8 mouse cellular contexts compared by ENCODE assay signal in genomic region chr17:73072286-73072685, GRCm38 (mm10). TPM values are rescaled to one million over a fixed set of nuclear protein-coding genes. Genes with fewer than 3 reads are reported as not detected.
A peak's percentile ranks its signal among the peaks of the same experiment; 100 is the strongest.
DNase-seq lines count a peak whose midpoint lies in the region; ATAC-seq and TF ChIP-seq lines count a peak whose summit lies in the region.

No protein-coding gene starts in this region.

- WGBS in intestine, postnatal 0 days = 61% methylated on average over 8 of the region's 8 CpGs
- 31% methylated on average over 8 of the region's 8 CpGs for WGBS in lung, embryonic 16.5 days
- WGBS in hindbrain, postnatal 0 days = 66% methylated on average over 8 of the region's 8 CpGs
- WGBS in cerebellum, adult 2 months = 77% methylated on average over 8 of the region's 8 CpGs

- peak; percentile 43; the same call in 1 of the 2 replicates for ATAC-seq in intestine, postnatal 0 days
- peak; percentile 94 for ATAC-seq in lung, embryonic 16.5 days (ENCODE audit: low read depth)
- no peak for ATAC-seq in hindbrain, postnatal 0 days

- peak overlapping the region; percentile 11; the same call in 1 of the 2 replicates for H3K27ac ChIP-seq in intestine, postnatal 0 days (ENCODE audit: low read depth, low read length)
- peak overlapping the region; percentile 94 for H3K27ac ChIP-seq in lung, embryonic 16.5 days (ENCODE audit: low read length)
- no peak overlapping the region for H3K27ac ChIP-seq in hindbrain, postnatal 0 days
- H3K27ac ChIP-seq in cerebellum, adult 2 months (ENCODE audit: insufficient read depth, low read length) = no peak overlapping the region

- no peaks in the 10 kb centered on the region for H3K9me3 ChIP-seq in intestine, postnatal 0 days (ENCODE audit: control insufficient read depth)
- no peaks in the 10 kb centered on the region for H3K9me3 ChIP-seq in lung, embryonic 16.5 days (ENCODE audit: control insufficient read depth, low read length)
- H3K9me3 ChIP-seq in hindbrain, postnatal 0 days (ENCODE audit: low read length) = no peaks in the 10 kb centered on the region

- H3K4me3 ChIP-seq in intestine, postnatal 0 days (ENCODE audit: low read depth, low read length) = no peak overlapping the region
- H3K4me3 ChIP-seq in lung, embryonic 16.5 days (ENCODE audit: low read length) = no peak overlapping the region
- H3K4me3 ChIP-seq in hindbrain, postnatal 0 days (ENCODE audit: low read length) = no peak overlapping the region
- H3K4me3 ChIP-seq in cerebellum, adult 2 months (replicated peaks; ENCODE audit: insufficient read depth, low read depth, low read length) = no peak overlapping the region

- H3K4me1 ChIP-seq in intestine, postnatal 0 days (replicated peaks; ENCODE audit: control insufficient read depth, insufficient read depth, low read length) = no peaks in the 10 kb centered on the region
- H3K4me1 ChIP-seq in lung, embryonic 16.5 days (replicated peaks; ENCODE audit: control insufficient read depth, insufficient read depth, low read length) = peaks cover 25% of the 10 kb centered on the region
- peaks cover 4% of the 10 kb centered on the region for H3K4me1 ChIP-seq in hindbrain, postnatal 0 days (ENCODE audit: insufficient read depth, low read length)
- no peaks in the 10 kb centered on the region for H3K4me1 ChIP-seq in cerebellum, adult 2 months (ENCODE audit: control insufficient read depth, insufficient read depth, low read length)

- TF ChIP-seq POLR2A in cerebellum, adult 2 months (IDR thresholded peaks at IDR 0.05; ENCODE audit: borderline replicate concordance, insufficient read depth, low read length) = no peak

- H3K27me3 ChIP-seq in intestine, postnatal 0 days (replicated peaks; ENCODE audit: control insufficient read depth, insufficient read depth, low read length) = no peaks in the 10 kb centered on the region
- H3K27me3 ChIP-seq in lung, embryonic 16.5 days (ENCODE audit: control insufficient read depth, insufficient read depth, low read depth, low read length) = no peaks in the 10 kb centered on the region
- no peaks in the 10 kb centered on the region for H3K27me3 ChIP-seq in hindbrain, postnatal 0 days (ENCODE audit: insufficient read depth, low read length)
- H3K27me3 ChIP-seq in cerebellum, adult 2 months (ENCODE audit: control insufficient read depth, insufficient read depth, low read length) = no peaks in the 10 kb centered on the region

- H3K9ac ChIP-seq in intestine, postnatal 0 days (ENCODE audit: low read depth, low read length) = no peak overlapping the region
- no peak overlapping the region for H3K9ac ChIP-seq in lung, embryonic 16.5 days (ENCODE audit: low read length)
- H3K9ac ChIP-seq in hindbrain, postnatal 0 days (replicated peaks; ENCODE audit: low read length) = no peak overlapping the region

- H3K36me3 ChIP-seq in intestine, postnatal 0 days (ENCODE audit: control insufficient read depth, insufficient read depth) = no peaks in the 10 kb centered on the region
- H3K36me3 ChIP-seq in lung, embryonic 16.5 days (ENCODE audit: control insufficient read depth, insufficient read depth, low read length) = no peaks in the 10 kb centered on the region
- no peaks in the 10 kb centered on the region for H3K36me3 ChIP-seq in hindbrain, postnatal 0 days (ENCODE audit: insufficient read depth, low read length)

- DNase-seq in embryo, embryonic 11 days = peak; percentile 67
- DNase-seq in gastrocnemius, adult 8-10 months (ENCODE audit: low spot score in 2 of 2) = peak; percentile 6 to 12
- DNase-seq in hindbrain, postnatal 0 days (ENCODE audit: low spot score) = no peak
- DNase-seq in cerebellum, adult 2 months = no peak
- DNase-seq in cerebellum, adult 18-20 months = no peak
- DNase-seq in thymus, postnatal 10 days (ENCODE audit: low spot score in 2 of 2) = no peak

- H3K4me2 ChIP-seq in intestine, postnatal 0 days (replicated peaks; ENCODE audit: low read depth) = no peak overlapping the region
- no peak overlapping the region for H3K4me2 ChIP-seq in lung, embryonic 16.5 days (ENCODE audit: low read depth, low read length)
- no peak overlapping the region for H3K4me2 ChIP-seq in hindbrain, postnatal 0 days (ENCODE audit: low read depth, low read length)

- no peak for TF ChIP-seq CTCF in intestine, postnatal 0 days (IDR thresholded peaks at IDR 0.05; ENCODE audit: low read depth)
- no peak for TF ChIP-seq CTCF in hindbrain, postnatal 0 days (IDR thresholded peaks at IDR 0.05; ENCODE audit: low read depth)
- TF ChIP-seq CTCF in cerebellum, adult 2 months (IDR thresholded peaks at IDR 0.05; ENCODE audit: borderline replicate concordance, insufficient read depth, low read depth, low read length) = no peak

RNA-seq across cellular contexts. Expression of gene Lclat1, which starts 35.5 kb away (rescaled TPM):
- 10 to 100 TPM; 16.3 to 20.3 (median 18.4) TPM for total RNA-seq in gastrocnemius, adult 8-10 months (2022)
- 21.0 and 24.3 TPM in 2 replicates for polyA plus RNA-seq in intestine, postnatal 0 days (2015; fragmentation: Nextera tagmentation; extraction: Ambion mirVana)
- polyA plus RNA-seq in lung, embryonic 16.5 days (2015; fragmentation: Nextera tagmentation; extraction: Ambion mirVana) = 17.1 and 20.5 TPM in 2 replicates
- total RNA-seq in hindbrain, postnatal 0 days (2014; rRNA removed) = 37.1 and 47.7 TPM in 2 replicates
- 8.9 and 9.8 TPM in 2 replicates for polyA plus RNA-seq in hindbrain, postnatal 0 days (2015; fragmentation: Nextera tagmentation; extraction: Ambion mirVana)
- polyA plus RNA-seq in cerebellum, adult 2 months (2012; rRNA removed) = 12.4 and 14.4 TPM in 2 replicates

Comparison
In these comparisons a context has a peak if more than half of its experiments do, and no peak if none do; other contexts are left out.
1. DNase-seq: peak in embryo, embryonic 11 days (single experiment) and gastrocnemius, adult 8-10 months (2 of 2); none in hindbrain, postnatal 0 days (single experiment), cerebellum, adult 2 months (0 of 2), cerebellum, adult 18-20 months (0 of 2) and thymus, postnatal 10 days (0 of 2).
2. H3K27ac ChIP-seq: peak in intestine, postnatal 0 days (single experiment) and lung, embryonic 16.5 days (single experiment); none in hindbrain, postnatal 0 days (single experiment) and cerebellum, adult 2 months (single experiment).